Mouse (Mus musculus): ENCODE measurements around the gene Lypd9.
"Not testable (repeated sequence)": the region's sequence is repeated elsewhere in the genome, so short reads cannot be mapped to it uniquely, and the experiment has no call there.

Lypd9 gene

GRCm38 (mm10) chr11:58452759-58453158, at the start of gene Lypd9:
TSS of gene Lypd9 (minus strand) at chr11:58452923.
- DNase-seq (ENCODE audit: low spot score), result peak; percentile 62

GRCm38 (mm10) chr11:58502472-58502871, 49.7 kb upstream of the Lypd9 start, which contains the start of gene Olfr331:
TSS of gene Olfr331 (minus strand) at chr11:58502572.
- not testable (repeated sequence) for DNase-seq (ENCODE audit: low spot score)

GRCm38 (mm10) chr11:58499290-58499689, 46.6 kb upstream of the Lypd9 start:
- no peak for DNase-seq (ENCODE audit: low spot score)

- no peak for DNase-seq (ENCODE audit: low spot score)
Measured at GRCm38 (mm10) chr11:58498761-58499160, 46.0 kb upstream of the Lypd9 start.

DNA sequence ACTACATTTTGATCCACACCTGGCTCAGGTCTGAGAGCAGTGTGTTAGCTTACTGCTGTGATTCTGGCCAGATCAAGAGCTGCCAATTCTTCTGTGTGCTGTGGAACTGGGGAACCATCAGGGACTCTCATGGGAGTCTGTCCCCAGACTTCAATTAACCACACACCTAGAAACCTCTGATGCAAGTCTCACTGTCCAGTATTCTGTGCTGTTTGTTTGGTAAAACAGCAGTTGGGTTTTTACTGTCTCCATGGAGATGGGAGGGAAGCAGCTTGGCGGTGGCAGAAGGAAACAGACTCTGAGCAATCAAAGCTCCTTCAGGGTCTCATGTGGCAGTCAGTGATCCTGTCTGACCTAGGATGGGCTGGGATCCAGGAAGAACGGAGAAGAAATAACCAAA, 39.7 kb upstream of the Lypd9 start, which contains the start of gene Olfr332:
Gene Olfr332 (minus strand): TSS at position 101 of the 400 bp plus-strand sequence.
- no peak for DNase-seq (ENCODE audit: low spot score)

- no peak for DNase-seq (ENCODE audit: low spot score)
Measured at GRCm38 (mm10) chr11:58462170-58462569, 9.4 kb upstream of the Lypd9 start, which contains the start of gene Olfr30. TSS of gene Olfr30 (minus strand) at chr11:58462270.

GRCm38 (mm10) chr11:58453592-58453991, 869 bp upstream of the Lypd9 start:
- DNase-seq (ENCODE audit: low spot score), result no peak

GRCm38 (mm10) chr11:58437866-58438265, 14.9 kb downstream of the Lypd9 start:
- no peak for DNase-seq (ENCODE audit: low spot score)

GRCm38 (mm10) chr11:58432259-58432658, 20.5 kb downstream of the Lypd9 start, which contains the start of gene Gm12253:
TSS of gene Gm12253 (plus strand) at chr11:58432559.
- no peak for DNase-seq (ENCODE audit: low spot score)

DNA sequence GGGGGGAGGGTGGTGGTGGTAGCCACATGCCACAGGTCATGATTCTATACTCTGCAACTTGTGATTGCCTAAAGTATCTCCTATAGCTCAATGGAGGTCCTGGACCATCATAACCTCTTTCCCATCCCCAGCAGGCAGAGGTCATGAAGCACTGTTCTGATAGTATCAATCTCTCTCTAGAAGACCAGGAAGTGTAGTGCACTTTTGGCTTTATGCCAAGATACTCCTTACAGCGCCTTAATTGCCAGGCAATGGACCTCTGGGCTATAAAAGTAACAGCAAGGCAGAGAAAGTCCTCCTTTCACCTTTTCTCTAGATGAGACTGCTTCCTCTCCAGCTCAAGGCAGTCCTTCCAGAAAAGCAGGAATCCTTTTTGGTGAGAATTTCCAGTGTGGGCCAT, 31.9 kb downstream of the Lypd9 start, which contains the start of gene 1810065E05Rik:
Gene 1810065E05Rik (plus strand): TSS at position 297 of the 400 bp plus-strand sequence.
- no peak for DNase-seq (ENCODE audit: low spot score)

DNA sequence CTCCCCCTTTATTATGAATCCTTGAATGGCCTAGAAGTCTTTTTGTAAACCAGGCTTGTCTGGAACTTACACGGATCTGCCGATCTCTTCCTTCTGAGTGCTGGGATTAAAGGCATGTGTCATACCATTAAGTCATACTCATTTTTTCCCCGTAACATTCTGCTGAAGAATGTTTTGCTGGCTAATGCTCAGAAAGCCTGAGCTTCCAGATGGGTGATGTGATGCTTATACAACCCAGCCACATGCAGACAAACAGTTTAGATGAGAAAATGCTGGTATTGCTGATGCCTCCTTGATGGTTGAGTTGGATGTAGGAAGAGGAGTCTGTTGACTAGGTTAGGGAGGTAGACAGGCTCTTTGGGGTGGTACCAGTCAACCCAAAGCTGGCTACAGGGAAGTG, 34.4 kb downstream of the Lypd9 start:
- no peak for DNase-seq (ENCODE audit: low spot score)

DNA sequence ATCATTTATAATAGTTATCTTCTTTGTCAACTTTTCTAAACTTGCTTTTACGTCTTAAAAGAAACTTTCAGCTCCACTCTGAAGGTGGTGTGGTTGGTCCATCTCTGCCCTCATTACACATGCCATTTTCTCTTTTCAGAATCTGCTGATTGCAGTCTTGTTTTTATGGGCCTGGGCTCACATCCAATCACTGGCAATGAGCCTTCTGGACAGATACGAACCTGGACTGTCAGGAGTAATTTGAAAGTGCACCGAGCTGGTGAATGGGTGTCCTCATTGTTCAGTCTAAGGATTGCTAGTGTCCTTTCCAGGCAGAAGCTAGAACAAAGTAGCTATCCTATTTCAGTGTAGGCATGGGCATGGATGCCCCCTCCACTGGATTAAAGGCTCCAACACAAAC, 44.7 kb downstream of the Lypd9 start:
- no peak for DNase-seq (ENCODE audit: low spot score)

GRCm38 (mm10) chr11:58400655-58401054, 52.1 kb downstream of the Lypd9 start:
- no peak for DNase-seq (ENCODE audit: low spot score)

DNA sequence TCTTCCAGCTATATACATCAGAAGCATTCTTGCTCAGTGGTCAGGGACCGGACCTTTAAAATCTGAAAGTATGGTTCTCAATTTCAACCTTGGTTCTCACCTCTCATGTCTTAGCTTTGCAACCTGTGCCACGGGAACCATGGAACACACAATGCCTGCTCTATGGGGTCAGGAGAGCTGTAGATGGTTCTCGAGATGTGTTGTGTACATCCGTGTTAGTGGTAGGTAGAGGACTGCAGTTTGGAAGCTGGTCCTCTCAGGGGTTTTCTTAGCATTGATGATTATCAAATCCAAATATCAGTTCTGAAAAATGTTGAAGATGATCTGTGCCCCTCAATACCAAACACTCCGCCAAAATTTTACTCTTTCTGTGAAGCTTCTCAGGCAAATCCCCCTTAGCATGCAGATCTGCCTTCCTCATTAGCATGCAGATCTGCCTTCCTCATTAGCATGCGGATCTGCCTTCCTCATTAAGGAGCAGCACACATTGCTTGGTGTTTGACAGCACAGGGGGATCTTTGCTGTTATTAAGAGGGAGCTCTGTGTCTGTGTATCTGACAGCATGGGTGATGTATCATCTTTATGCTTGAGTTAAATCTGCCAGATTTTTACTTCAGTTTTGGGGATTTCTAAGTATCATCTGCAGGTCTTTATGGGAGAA, 52.6 kb downstream of the Lypd9 start:
- no peak for DNase-seq (ENCODE audit: low spot score)
